Mouse (Mus musculus) heart, postnatal 0 days (tissue): ENCODE results near the gene Gm21974. TPM values are rescaled to one million over a fixed set of nuclear protein-coding genes. Genes with fewer than 3 reads are reported as not detected.

Experiments
- ATAC-seq: fragments of 200-750 bp; cut with Nextera tagmentation; 2 replicates; pipeline ENCODE4 v1.8.0; 2017; ENCODE audit warnings: low read depth, moderate number of reproducible peaks, moderate library complexity; ENCODE audit not compliant: insufficient read depth
- DNase-seq: peaks from one replicate; pipeline ENCODE4 v3.0.0-alpha.2; 2016; ENCODE audit warnings: low spot score
- H3K27ac ChIP-seq: fragments of 300-500 bp; sonication (generic); 2 replicates; pipeline ENCODE4 v1.5.1; 2014; ENCODE audit warnings: low read depth, mild to moderate bottlenecking
- H3K27me3 ChIP-seq: fragments of 300-500 bp; sonication (generic); 2 replicates; pipeline ENCODE4 v1.6.1; 2014; ENCODE audit warnings: low read length, mixed read lengths; ENCODE audit not compliant: control insufficient read depth, insufficient read depth
- H3K36me3 ChIP-seq: fragments of 300-500 bp; sonication (generic); replicated peaks from 2 replicates; pipeline ENCODE4 v1.6.1; 2014; ENCODE audit warnings: low read length, mixed read lengths; ENCODE audit not compliant: control insufficient read depth, insufficient read depth
- H3K4me1 ChIP-seq: fragments of 300-500 bp; sonication (generic); 2 replicates; pipeline ENCODE4 v1.6.1; 2014; ENCODE audit warnings: antibody characterized with exemption; ENCODE audit not compliant: control insufficient read depth, insufficient read depth
- H3K4me2 ChIP-seq: fragments of 300-500 bp; sonication (generic); 2 replicates; pipeline ENCODE4 v1.6.1; 2014; ENCODE audit warnings: low read depth, mild to moderate bottlenecking, low read length, moderate library complexity
- H3K4me3 ChIP-seq: fragments of 300-500 bp; sonication (generic); 2 replicates; pipeline ENCODE4 v1.5.1; 2014; ENCODE audit warnings: low read depth, low read length
- H3K9ac ChIP-seq: fragments of 300-500 bp; sonication (generic); replicated peaks from 2 replicates; pipeline ENCODE4 v1.6.1; 2014; ENCODE audit warnings: low read depth, low read length, mixed read lengths
- H3K9me3 ChIP-seq: fragments of 300-500 bp; sonication (generic); replicated peaks from 2 replicates; pipeline ENCODE4 v1.6.1; 2016; ENCODE audit warnings: low read length; ENCODE audit not compliant: control insufficient read depth
- CTCF ChIP-seq: IDR thresholded peaks from 2 replicates; pipeline ENCODE4 v1.5.1; 2016; ENCODE audit warnings: antibody characterized with exemption, control low read depth, low read depth
- EP300 ChIP-seq: IDR thresholded peaks from 2 replicates; pipeline ENCODE4 v1.6.1; 2016; ENCODE audit warnings: antibody characterized with exemption, low read depth
- WGBS: fragments of 180-500 bp; shearing (Covaris S2); extraction: QIAGEN DNeasy Blood & Tissue Kit; methylation state at CpG from one replicate; pipeline ENCODE4 v1.1.7; 2014; 5-methylcytosine and 5-hydroxymethylcytosine counted together
- polyA plus RNA-seq: library from polyadenylated mRNA; unstranded; fragments of >200 nt; fragmentation: Nextera tagmentation; extraction: Ambion mirVana; gene quantifications from 2 replicates; pipeline ENCODE4 v1.2.1, GENCODE M21; 2015
- total RNA-seq: library from RNA; depleted of rRNA; stranded (reverse); fragments of >200 nt; gene quantifications from 2 replicates; pipeline ENCODE4 v1.2.3, GENCODE M21; 2014; ENCODE audit warnings: low replicate concordance

Gene Gm21974
- total and polyA plus RNA-seq, 2 experiments from 2014 or later = 1.1 TPM; not detected in 1

DNA sequence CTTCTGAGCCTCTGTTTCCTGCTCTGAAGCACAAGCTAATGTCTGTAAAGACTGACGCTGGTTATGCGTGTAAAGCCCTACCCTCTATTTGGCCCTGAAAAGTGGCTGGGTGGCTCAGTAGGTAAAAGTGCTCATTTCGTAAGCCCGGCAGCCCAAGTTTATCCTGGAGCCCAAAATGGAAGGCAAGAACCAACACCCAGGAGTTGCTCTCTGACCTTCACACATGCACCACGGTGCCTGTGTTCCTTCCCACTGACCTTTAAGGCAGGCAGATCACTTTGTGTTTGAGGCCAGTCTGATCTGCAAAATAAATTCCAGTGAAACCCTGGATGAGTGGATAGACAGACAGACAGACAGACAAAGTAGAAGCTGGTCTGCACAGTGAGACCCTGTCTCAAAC, 28.5 kb upstream of the Gm21974 start:
- TF ChIP-seq EP300 = no peak
- no peak for TF ChIP-seq CTCF
- Histone ChIP-seq H3K36me3 (peaks cover 25% of the 10 kb centered on the region), H3K27me3 (no peaks in the 10 kb centered on the region), H3K4me3 (no peak overlapping the region), H3K9ac (no peak overlapping the region), H3K9me3 (no peaks in the 10 kb centered on the region), H3K4me2 (no peak overlapping the region), H3K4me1 (no peaks in the 10 kb centered on the region), H3K27ac (no peak overlapping the region)
- no peak for ATAC-seq
- no peak for DNase-seq
- WGBS = 91% methylated on average over 5 of the region's 5 CpGs

- H3K4me1 ChIP-seq = no peaks in the 10 kb centered on the region
- ATAC-seq (no peak), DNase-seq (no peak)
- WGBS = 73% methylated on average over 6 of the region's 6 CpGs
- H3K9ac ChIP-seq = no peak overlapping the region
- H3K4me3 ChIP-seq = no peak overlapping the region
- TF ChIP-seq EP300 (no peak), CTCF (no peak)
- no peak overlapping the region for H3K4me2 ChIP-seq
- no peaks in the 10 kb centered on the region for H3K27me3 ChIP-seq
- H3K9me3 ChIP-seq = no peaks in the 10 kb centered on the region
- H3K36me3 ChIP-seq = peaks cover 25% of the 10 kb centered on the region
- H3K27ac ChIP-seq = no peak overlapping the region
Observed at GRCm38 (mm10) chr7:127922451-127923275, 27.4 kb upstream of the Gm21974 start.

DNA sequence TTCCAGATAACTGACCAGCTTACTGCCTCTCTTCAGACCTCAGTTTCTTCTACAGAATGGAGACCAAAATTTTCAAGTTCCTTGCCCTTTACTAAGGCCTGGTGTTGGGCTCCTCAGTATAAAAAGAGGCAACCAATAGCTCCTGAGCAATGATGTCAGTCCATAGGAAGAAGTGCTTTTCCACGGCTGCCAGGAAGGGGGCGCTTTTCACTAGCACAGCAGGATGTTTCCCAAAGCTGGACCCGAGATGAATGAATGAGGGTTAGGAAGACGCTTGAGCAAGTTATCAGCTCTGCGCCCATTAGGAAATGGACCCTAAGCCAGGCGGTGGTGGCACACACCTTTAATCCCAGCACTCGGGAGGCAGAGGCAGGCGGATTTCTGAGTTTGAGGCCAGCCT, 26.3 kb upstream of the Gm21974 start:
- peaks cover 32% of the 10 kb centered on the region for H3K36me3 ChIP-seq
- no peak overlapping the region for H3K4me3 ChIP-seq
- H3K4me1 ChIP-seq = no peaks in the 10 kb centered on the region
- no peak overlapping the region for H3K27ac ChIP-seq
- no peaks in the 10 kb centered on the region for H3K9me3 ChIP-seq
- no peak for ATAC-seq
- no peaks in the 10 kb centered on the region for H3K27me3 ChIP-seq
- DNase-seq = no peak
- no peak overlapping the region for H3K9ac ChIP-seq
- H3K4me2 ChIP-seq = no peak overlapping the region
- WGBS = 61% methylated on average over 8 of the region's 8 CpGs
- 0 out of 2 replicates have a peak, but pooled peaks have one; percentile 22 for TF ChIP-seq CTCF
- no peak for TF ChIP-seq EP300

DNA sequence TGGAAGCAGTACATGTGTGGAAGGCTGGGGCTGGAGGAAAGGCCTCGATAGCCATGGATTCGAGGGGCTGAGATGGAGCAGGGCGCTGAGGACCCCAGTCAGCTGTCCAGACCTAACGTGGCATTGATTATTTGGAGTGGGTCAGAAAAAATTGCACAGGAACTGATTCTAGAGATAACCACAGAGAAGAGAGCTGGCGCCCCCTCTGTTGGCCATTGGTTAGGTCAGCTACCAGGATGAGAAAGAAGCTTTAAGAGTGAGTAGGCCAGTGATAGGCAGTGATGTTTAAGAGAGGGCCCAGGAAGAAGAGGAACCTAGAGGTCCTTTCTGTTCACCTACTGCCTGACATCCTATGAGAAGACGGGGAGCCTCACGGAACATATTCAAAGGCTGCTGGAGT, 24.0 kb upstream of the Gm21974 start:
- H3K9ac ChIP-seq = no peak overlapping the region
- no peaks in the 10 kb centered on the region for H3K27me3 ChIP-seq
- H3K36me3 ChIP-seq = peaks cover 27% of the 10 kb centered on the region; the same call in 1 of the 2 replicates
- H3K27ac ChIP-seq = no peak overlapping the region
- no peak overlapping the region for H3K4me2 ChIP-seq
- no peaks in the 10 kb centered on the region for H3K9me3 ChIP-seq
- no peaks in the 10 kb centered on the region for H3K4me1 ChIP-seq
- no peak overlapping the region for H3K4me3 ChIP-seq
- ATAC-seq (no peak), DNase-seq (no peak)
- TF ChIP-seq CTCF (peak; percentile 7; the same call in 1 of the 2 replicates), EP300 (no peak)
- 76% methylated on average over 7 of the region's 7 CpGs for WGBS

DNA sequence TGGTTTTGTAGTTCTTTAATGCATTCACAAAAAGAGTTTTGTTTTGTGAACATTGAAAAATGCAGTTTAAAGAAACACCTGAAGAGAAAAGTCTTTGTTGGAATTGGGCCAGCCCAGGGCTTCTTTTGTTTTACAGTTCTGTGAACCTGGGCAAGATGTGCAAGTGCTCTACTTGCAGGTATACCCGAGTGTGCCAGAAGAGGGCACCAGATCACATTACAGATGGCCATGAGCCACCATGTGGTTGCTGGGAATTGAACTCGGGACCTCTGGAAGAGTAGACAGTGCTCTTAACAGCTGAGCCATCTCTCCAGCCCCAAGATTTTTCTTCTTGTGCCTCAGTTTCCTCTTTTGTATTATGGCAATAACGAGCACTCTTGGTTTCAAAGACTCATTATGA, 22.9 kb upstream of the Gm21974 start:
- no peak overlapping the region for H3K27ac ChIP-seq
- 0 out of 2 replicates have a peak, but pooled peaks cover 3% of the 10 kb centered on the region for H3K4me1 ChIP-seq
- no peak for ATAC-seq
- H3K9me3 ChIP-seq = no peaks in the 10 kb centered on the region
- no peak overlapping the region for H3K9ac ChIP-seq
- H3K36me3 ChIP-seq = peaks cover 25% of the 10 kb centered on the region; the same call in 1 of the 2 replicates
- no peak overlapping the region for H3K4me3 ChIP-seq
- TF ChIP-seq CTCF = peak; percentile 34
- no peak for TF ChIP-seq EP300
- no peak overlapping the region for H3K4me2 ChIP-seq
- no peak for DNase-seq
- 50% methylated on average over 3 of the region's 3 CpGs for WGBS
- no peaks in the 10 kb centered on the region for H3K27me3 ChIP-seq
